Mouse (Mus musculus) B cell, adult 2 months (primary cell): ENCODE measurements around the gene Shd.

Experiments used
- DNase-seq, 2 experiments: peaks; one replicate each; pipeline ENCODE4 v3.0.0; 2022

The Shd gene

DNA sequence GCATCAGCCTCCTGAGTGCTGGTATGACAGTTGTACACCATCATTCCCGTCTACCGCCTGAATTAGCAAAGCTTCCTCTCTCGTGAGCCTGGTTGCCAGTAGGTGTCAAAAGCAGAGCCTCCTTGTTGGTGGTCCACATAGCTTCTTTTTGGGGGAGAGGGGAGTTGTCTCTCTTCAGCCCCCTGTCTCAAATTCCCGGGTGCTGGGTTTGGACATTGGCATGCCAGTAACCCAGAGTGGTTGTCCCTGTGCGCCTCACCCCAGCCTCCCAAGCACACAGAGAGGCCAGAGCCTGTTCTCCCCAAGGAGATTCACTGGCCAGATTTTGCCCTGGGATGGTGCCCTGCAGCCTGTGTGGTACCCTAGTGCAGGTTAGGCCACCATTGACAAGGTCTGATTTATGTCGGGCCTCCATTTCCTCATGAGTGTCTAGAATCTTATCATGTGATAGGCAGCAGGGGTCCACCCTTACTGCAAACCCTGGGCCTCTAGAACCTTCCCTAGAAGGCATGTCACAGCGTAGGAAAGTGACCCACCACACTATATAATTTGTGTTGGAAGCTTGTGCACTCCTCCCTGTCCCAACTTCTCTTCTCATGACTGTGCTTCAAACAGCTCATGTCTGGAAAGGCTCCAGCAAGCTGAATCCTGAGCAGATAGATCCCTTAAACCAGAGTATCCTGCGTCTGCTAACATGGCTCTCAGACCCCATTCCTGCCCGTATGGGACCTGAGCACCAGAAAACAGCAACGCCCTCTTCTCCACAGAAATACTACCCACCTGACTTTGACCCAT, 10.1 kb upstream of the Shd start:
- no peak for DNase-seq

DNA sequence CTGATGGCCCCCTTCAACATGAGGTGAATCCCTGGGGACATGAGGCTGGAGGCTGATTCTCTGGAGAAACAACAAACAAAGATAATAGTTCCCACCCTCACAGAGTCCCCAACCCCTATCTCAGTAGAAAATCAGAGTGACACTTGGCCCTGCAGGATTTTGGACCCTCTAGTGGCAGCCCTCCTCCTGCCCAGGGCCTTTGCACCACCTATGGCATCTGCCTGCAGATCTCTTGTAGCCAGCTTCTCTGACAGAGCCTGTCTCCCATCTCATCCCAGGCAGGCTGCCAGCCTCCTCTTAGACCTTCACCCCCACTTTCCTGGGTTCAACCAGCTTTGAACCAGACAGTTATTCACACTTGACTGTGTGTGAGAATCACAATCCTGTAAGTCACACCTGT, 9.5 kb upstream of the Shd start:
- no peak for DNase-seq

- no peak for DNase-seq
Observed at GRCm38 (mm10) chr17:55961631-55962030, 8.6 kb upstream of the Shd start.

DNA sequence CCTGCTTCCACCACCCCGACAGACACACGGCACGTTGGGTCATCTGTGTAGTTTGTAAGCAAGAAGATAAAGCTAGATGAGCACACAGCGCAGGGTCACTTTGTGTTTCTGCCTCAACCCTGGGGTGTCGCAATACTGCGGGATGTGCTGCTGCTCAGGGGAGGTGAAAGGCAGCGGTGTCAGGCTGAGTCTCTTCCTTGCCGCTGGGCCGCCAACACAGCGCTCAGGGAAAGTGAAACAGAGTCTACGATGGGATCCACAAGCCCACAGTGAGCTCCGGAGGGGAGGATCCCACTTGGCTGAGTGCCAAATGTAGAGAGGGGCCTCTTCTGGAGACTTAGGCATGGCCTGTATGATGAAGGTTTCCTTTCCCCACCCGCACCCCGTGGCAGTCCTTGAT, 7.1 kb upstream of the Shd start:
- no peak for DNase-seq

GRCm38 (mm10) chr17:55964496-55964895, 5.8 kb upstream of the Shd start:
- DNase-seq, result no peak

DNA sequence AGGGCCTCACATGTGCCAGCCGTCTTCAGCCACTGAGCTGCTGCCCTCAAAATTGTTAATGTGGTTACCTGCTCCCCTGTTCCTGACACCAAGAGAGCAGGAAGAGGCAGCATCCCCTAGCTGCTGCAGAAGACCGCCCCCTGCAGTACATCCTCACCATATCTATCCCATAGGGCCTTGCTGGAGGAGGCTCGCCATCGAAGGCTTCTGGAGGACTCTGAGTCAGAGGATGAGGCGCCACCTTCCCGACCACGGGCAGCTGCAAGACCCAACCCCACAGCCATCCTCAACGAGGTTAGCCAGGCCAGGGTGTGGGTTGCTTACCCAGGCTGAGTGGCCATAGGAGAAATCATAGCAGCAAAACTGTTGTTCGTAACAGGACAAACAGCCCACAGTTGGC, 5.3 kb upstream of the Shd start:
- DNase-seq, result no peak

DNA sequence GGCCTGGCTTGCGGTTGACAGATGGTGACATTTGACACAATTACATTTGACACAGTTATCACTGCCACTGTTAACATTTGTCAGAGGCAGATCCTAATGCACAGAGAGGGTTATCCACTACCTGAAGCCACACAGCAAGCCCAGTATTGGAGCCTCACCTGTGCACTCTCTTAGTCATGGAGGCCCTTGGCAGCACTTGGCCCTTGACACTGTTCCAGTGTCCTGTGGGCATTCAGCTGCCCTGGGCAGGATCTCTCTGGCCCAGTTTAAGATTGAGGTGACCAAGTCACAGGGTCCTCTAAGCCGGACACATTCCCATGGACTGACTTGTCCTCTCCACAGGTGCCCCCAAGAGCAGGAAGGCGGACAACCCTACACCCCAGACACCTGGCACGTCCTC, 3.1 kb upstream of the Shd start:
- no peak for DNase-seq

GRCm38 (mm10) chr17:55968210-55968609, 2.1 kb upstream of the Shd start:
- no peak for DNase-seq

DNA sequence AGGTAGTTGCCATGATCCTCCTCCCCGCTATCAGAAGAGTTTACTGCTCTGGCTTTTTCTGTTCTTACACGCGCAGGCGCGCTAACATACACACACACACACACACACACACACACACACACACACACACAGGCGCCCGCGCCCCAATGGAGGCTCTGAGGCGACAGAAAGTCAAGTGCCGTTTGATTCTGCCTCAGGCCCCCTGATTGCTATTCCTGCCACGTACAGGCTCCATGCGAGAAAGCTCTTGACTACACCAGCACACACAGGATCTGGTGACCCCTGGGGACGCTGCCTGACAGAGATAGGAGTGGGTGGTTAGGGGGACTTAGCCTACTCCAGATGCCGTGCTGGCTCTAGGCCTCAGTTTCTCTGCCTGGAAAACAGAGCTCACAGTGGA, 707 bp upstream of the Shd start:
- no peak for DNase-seq

GRCm38 (mm10) chr17:55971453-55971852, 1.2 kb downstream of the Shd start:
- no peak for DNase-seq

- DNase-seq, result peak; percentile 79 to 82
Observed at GRCm38 (mm10) chr17:55976255-55976862, 6.1 kb downstream of the Shd start.

- no peak for DNase-seq
Observed at GRCm38 (mm10) chr17:55977301-55977700, 7.0 kb downstream of the Shd start.

- DNase-seq, result no peak
Observed at GRCm38 (mm10) chr17:55986030-55986961, 16.0 kb downstream of the Shd start, which contains the start of gene Fsd1. Gene Fsd1, plus strand, starts transcription at chr17:55986509.

DNA sequence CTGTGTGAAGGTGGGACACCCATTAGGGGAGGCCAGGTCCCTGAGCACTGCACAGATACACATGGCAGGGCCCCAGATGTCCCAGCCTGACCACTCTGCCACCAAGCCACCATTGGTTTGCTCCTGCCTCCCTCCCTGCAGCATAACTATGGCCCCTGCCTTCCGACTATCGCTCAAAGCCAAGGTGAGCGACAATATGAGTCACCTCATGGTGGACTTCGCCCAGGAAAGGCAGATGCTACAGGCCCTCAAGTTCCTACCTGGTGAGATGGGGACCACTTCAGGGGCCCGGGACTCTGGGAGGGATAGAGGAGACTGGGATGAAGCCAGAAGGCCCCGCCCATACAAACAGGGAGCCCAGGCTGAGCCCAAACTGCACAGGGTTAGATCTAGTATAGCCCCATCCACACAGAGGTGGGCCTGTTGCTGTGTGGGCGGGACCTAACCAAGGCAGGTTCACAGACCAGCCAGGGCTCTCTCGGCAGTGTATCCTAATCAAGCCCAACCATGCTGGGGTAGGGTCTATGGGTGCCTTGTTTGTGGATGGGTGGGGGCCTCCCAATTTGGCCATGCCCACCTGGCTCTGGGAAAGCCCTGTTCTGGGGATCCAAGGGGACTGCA, 20.1 kb downstream of the Shd start:
- DNase-seq, result no peak

- DNase-seq, result no peak
Observed at GRCm38 (mm10) chr17:55996007-55996406, 25.7 kb downstream of the Shd start.

- no peak for DNase-seq
Observed at GRCm38 (mm10) chr17:55999794-56000499, 29.7 kb downstream of the Shd start.

DNA sequence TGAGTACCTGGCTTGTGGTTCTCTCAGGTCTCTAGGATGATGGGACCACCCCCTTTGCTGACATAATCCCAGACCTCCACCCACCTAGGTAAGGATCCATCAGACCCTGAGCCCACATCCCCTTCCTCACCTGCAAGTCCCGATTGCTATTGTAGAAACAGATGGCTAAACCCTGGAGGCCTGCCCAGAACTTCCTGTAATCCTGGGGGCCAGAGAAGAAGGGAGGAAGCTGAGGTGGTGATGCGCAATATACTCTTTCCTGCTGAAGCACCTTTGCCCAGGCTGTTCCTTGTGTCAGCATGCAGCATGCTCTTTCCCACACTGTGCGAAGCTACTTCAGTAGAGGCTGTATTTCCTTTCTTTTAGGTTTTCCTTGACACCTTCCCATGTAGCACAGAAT, 32.7 kb downstream of the Shd start:
- DNase-seq, result no peak

DNA sequence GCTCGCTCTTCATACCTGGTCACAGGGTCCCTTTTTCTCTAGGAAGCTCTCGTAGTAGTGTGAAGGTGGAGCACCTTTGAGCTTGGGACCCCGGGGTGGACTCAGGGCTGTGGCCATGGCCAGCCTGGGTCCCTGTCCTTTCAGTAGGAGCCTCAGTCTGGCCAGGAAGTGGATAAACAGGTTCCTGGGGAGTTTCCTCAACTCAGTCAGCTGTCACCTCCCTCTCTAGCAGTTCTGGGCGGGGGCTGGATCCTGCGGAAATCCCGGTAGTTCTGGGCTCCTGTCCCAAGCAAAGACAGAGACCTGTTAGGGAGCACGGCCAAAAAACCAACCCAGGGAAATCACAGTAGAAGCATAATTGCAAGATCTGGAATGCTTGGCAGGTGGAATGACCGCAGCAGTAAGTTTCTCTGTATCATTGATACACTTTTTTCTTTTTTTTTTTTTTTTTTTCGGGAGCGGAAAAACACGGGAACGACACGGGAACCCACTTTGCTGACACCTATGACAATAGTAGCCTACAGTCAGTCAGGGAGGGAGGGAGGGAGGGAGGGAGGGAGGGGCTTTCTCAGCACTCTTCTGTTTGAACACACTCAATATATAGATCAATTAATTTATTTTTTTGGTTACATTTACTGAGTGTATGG, 35.3 kb downstream of the Shd start, which contains the start of the genes Stap2 and Mpnd:
TSS of gene Stap2 (minus strand) at position 170 of the 647 bp plus-strand sequence.
TSS of gene Mpnd (plus strand) at position 297 of the 647 bp plus-strand sequence.
- DNase-seq, result no peak

DNA sequence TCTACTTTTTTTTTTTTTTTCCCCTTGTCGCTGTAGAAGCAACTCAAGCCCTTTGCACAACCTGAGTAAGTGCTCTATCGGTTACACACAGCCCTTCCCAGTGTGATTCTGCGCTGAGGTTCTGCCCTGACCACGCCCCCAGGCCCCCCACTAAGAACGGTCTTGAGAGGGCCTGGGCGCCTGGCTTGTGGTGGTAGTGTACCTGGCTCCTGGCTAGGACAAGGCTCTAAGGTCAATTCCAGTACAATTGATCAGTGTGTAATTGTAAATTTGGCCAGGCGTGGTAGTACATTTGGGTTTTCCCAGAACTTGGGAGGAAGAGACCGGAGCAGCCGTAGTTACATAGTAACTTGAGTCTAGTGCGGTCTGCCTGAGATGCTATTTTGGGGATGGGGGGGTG, 36.7 kb downstream of the Shd start:
- DNase-seq, result no peak

DNA sequence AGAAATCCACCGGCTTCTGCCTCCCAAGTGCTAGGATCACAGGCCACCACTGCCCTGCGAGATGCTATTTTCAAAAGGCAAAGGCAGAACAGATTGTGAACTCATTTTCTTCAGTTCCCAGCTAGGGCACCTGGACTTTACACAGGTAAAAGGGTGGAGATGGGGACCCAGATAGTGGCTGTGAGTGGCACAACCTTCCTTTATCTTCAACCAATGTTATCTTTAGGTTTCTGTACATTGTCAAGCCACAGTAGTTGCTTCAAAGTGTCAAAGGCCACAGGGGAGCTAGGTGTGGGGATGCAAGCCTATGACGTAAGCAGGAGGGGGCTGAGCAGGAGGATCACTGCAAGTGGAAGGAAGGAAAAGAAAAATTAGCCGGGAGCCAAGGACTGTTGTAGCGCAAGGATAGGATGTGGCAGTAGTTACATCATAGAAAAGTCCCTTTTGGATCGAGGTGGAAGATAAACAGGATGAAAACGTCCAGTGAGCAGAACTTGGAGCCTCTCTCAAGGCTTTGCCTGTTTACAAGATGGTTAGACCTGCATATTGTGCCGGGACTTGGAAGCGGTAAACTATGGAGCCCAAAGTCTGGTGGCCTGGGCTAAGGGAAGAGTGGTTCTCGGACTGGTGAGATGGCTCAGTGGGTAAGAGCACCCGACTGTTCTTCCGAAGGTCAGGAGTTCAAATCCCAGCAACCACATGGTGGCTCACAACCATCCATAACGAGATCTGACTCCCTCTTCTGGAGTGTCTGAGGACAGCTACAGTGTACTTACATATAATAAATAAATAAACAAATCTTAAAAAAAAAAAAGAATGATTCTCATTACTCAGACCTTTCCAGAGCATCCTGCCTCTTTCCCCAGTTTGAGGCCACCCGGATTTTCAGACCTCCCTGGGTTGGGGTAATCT, 37.4 kb downstream of the Shd start:
- DNase-seq, result no peak
